Mouse (Mus musculus) limb, embryonic 11.5 days (tissue): ENCODE data around the gene Pnrc1. TPM values are rescaled to one million over a fixed set of nuclear protein-coding genes. Genes with fewer than 3 reads are reported as not detected.
"Not testable (repeated sequence)": the region's sequence is repeated elsewhere in the genome, so short reads cannot be mapped to it uniquely, and the experiment has no call there.

Experiments used
- ATAC-seq: fragments of 200-750 bp; cut with Nextera tagmentation; 2 replicates; pipeline ENCODE4 v1.8.0; 2017; ENCODE audit warnings: low read depth; ENCODE audit not compliant: insufficient number of reproducible peaks, low FRiP score, low TSS enrichment
- DNase-seq: peaks from one replicate; pipeline ENCODE4 v3.0.0-alpha.2; 2015; ENCODE audit warnings: low spot score
- H3K27ac ChIP-seq: fragments of 300-500 bp; sonication (generic); replicated peaks from 2 replicates; pipeline ENCODE4 v1.5.1; 2014; ENCODE audit warnings: low read depth, mild to moderate bottlenecking, low read length
- H3K27me3 ChIP-seq: fragments of 300-500 bp; sonication (generic); 2 replicates; pipeline ENCODE4 v1.6.1; 2014; ENCODE audit warnings: mild to moderate bottlenecking, low read length, mixed read lengths; ENCODE audit not compliant: control insufficient read depth, insufficient read depth
- H3K36me3 ChIP-seq: fragments of 300-500 bp; sonication (generic); 2 replicates; pipeline ENCODE4 v1.6.1; 2014; ENCODE audit warnings: mild to moderate bottlenecking, low read length, moderate library complexity, mixed read lengths; ENCODE audit not compliant: control insufficient read depth, insufficient read depth
- H3K4me1 ChIP-seq: fragments of 300-500 bp; sonication (generic); 2 replicates; pipeline ENCODE4 v1.6.1; 2014; ENCODE audit warnings: low read length, mixed read lengths; ENCODE audit not compliant: control insufficient read depth, insufficient read depth
- H3K4me2 ChIP-seq: fragments of 300-500 bp; sonication (generic); 2 replicates; pipeline ENCODE4 v1.6.1; 2014; ENCODE audit warnings: low read depth, mild to moderate bottlenecking, moderate library complexity; ENCODE audit not compliant: severe bottlenecking
- H3K4me3 ChIP-seq: fragments of 300-500 bp; sonication (generic); 2 replicates; pipeline ENCODE4 v1.5.1; 2014; ENCODE audit warnings: low read depth, low read length
- H3K9ac ChIP-seq: fragments of 300-500 bp; sonication (generic); 2 replicates; pipeline ENCODE4 v1.6.1; 2014; ENCODE audit warnings: mild to moderate bottlenecking, low read length
- H3K9me3 ChIP-seq: fragments of 300-500 bp; sonication (generic); 2 replicates; pipeline ENCODE4 v1.6.1; 2016; ENCODE audit warnings: low read length; ENCODE audit not compliant: control insufficient read depth
- WGBS: fragments of 180-500 bp; shearing (Covaris S2); extraction: QIAGEN DNeasy Blood & Tissue Kit; methylation state at CpG from one replicate; pipeline ENCODE4 v1.1.7; 2014; 5-methylcytosine and 5-hydroxymethylcytosine counted together
- polyA plus RNA-seq: library from polyadenylated mRNA; unstranded; fragments of >200 nt; fragmentation: Nextera tagmentation; extraction: Ambion mirVana; gene quantifications from 2 replicates; pipeline ENCODE4 v1.2.1, GENCODE M21; 2014

Gene Pnrc1
- polyA plus RNA-seq, 1 experiment from 2014 or later = 109 TPM

GRCm38 (mm10) chr4:33307146-33307545 lies 17.2 kb upstream of the Pnrc1 start:
- 0 out of 2 replicates have a peak, but pooled peaks cover 4% of the 10 kb centered on the region for H3K4me1 ChIP-seq
- no peak for ATAC-seq

DNA sequence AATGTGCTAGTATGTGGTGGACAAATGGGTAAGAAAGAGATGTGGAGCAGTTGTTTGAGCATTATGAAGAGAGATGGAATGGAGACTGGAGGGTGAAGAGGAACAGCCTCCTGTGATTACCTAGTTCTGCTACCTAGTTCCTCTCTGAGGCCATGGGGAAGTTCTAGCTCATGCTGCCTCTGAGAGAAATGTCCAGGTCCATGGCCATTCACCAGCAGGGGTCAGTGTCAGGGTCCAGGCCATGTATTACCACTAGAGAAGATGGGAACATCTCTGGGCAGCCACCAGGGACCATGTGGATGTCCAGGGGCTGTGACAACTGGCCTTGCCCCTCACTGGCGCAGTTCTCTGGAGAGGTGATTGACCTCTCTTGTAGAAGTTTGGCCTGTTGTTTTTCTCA lies 13.1 kb upstream of the Pnrc1 start:
- Histone ChIP-seq H3K36me3 (no peaks in the 10 kb centered on the region), H3K4me2 (no peak overlapping the region), H3K4me1 (no peaks in the 10 kb centered on the region), H3K27me3 (no peaks in the 10 kb centered on the region), H3K27ac (no peak overlapping the region), H3K9ac (no peak overlapping the region), H3K4me3 (no peak overlapping the region), H3K9me3 (no peaks in the 10 kb centered on the region)
- 90% methylated on average over 1 of the region's 1 CpGs for WGBS
- ATAC-seq = no peak
- no peak for DNase-seq

More at GRCm38 (mm10) chr4:33307146-33307545, 17.2 kb upstream of the Pnrc1 start:
- Histone ChIP-seq H3K36me3 (no peaks in the 10 kb centered on the region), H3K4me2 (no peak overlapping the region), H3K9me3 (no peaks in the 10 kb centered on the region), H3K4me3 (no peak overlapping the region), H3K9ac (no peak overlapping the region), H3K27ac (no peak overlapping the region), H3K27me3 (no peaks in the 10 kb centered on the region)
- WGBS = 79% methylated on average over 4 of the region's 4 CpGs
- no peak for DNase-seq

DNA sequence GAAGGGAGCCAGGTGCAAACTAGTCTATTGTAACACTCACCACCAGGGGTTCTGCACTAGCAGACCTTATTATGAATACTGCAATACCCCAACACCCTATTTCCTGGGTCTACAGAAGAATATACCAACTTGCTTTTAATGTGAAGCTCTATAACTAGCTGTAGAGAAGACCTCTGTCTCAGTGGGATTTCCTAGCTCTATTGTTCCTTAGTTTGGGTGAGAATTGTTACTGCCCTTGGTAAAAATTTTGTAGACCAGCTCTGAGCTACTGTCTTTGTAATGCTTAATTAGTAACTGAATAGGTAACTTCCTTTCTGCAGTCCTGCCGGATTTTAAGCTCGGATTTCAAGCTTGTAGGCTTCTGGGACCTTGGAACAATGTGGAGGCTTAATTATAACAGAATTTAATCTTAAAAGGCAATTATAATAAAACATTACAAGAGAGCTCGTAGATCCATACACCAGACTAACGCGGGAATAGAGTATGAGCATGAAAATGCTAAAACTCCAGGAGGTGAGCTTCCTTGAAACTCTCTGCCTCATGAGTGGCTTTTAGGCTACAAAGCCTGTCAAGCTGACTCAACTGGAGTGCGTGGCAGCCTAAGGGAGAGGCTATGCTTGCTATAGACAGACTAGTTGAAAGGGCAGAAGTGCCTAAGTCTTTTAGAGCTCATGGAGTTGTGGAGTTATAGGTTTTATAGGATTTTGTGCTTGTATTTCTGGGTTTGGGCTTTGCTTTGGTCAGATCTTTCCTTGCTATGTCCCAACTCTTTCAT lies 11.1 kb upstream of the Pnrc1 start:
- H3K4me1 ChIP-seq, H3K4me2 ChIP-seq, H3K9me3 ChIP-seq, DNase-seq, H3K27me3 ChIP-seq, H3K4me3 ChIP-seq, H3K36me3 ChIP-seq, ATAC-seq, H3K9ac ChIP-seq, H3K27ac ChIP-seq: not testable (repeated sequence)
- WGBS = 88% methylated on average over 6 of the region's 6 CpGs

DNA sequence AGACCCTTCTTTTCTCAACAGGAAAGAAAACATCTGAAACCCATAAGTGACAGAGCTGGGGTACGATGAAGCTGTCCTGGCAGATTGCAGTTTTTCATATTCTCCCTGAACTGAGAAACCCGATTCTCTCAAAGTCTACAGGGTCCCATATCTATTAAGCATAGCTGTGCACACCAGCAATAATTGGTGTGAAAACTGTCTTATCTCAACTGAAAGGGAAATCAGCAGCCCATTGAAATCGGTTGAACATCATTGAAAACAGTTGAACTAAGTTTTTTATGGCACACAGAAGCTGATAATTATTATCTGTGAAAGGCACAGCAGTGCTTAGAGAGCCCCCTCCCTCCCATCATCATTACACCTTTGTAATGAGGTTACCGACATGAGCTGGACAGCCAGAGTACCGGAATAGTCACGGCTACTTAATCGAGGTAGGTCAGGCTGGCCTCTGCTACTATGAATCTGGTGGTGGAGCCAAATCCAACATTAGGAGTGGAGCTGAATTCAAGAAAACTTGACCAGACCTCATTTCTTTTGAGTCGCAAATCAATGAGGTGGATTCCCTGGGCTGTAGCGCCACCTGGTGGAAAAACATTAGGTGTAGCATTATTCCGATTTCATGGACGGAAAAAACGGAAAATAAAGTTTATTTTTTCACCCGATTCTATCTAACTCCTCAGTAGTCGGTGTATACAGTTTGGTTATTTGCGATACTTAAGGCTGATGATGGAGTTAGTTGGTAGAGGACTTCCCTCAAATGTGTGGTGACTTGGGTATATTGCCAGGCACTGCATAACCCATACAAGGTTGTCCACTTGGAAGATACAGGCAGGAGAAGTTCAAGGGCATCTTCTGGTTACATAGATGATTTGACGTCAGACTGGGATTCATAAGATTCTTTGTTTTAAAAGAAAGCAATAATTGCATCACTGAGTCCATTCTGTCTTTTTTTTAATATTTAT lies 2.7 kb upstream of the Pnrc1 start:
- no peaks in the 10 kb centered on the region for H3K36me3 ChIP-seq
- peak; percentile 90 for DNase-seq
- H3K27me3 ChIP-seq = no peaks in the 10 kb centered on the region
- no peak overlapping the region for H3K9ac ChIP-seq
- WGBS = 24% methylated on average over 16 of the region's 16 CpGs
- no peaks in the 10 kb centered on the region for H3K4me1 ChIP-seq
- no peak for ATAC-seq
- no peaks in the 10 kb centered on the region for H3K9me3 ChIP-seq
- H3K4me3 ChIP-seq = no peak overlapping the region
- no peak overlapping the region for H3K4me2 ChIP-seq
- no peak overlapping the region for H3K27ac ChIP-seq

DNA sequence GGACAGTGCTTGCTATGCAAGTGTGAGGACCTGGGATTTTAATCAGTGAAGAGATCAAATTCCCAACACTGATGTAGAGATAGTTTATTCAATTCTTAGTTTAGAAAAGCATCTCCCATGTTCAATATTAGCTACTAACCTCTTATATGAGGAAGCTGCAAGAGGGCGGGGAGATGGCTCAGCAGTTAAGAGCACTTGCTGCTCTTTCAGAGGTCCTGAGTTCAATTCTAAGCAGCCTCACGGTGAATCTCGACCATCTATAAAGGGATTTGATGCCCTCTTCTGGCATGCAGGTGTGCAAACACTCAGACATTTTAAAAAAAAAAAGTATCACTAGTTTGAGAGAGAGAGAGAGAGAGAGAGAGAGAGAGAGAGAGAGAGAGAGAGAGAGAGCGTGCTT lies 915 bp upstream of the Pnrc1 start:
- DNase-seq = no peak
- no peak overlapping the region for H3K9ac ChIP-seq
- no peak overlapping the region for H3K4me3 ChIP-seq
- whole genome bisulfite sequencing = 57% methylated on average over 4 of the region's 4 CpGs
- no peak overlapping the region for H3K4me2 ChIP-seq
- no peak overlapping the region for H3K27ac ChIP-seq
- H3K27me3 ChIP-seq = no peaks in the 10 kb centered on the region
- no peaks in the 10 kb centered on the region for H3K36me3 ChIP-seq
- H3K4me1 ChIP-seq = no peaks in the 10 kb centered on the region
- ATAC-seq = no peak
- no peaks in the 10 kb centered on the region for H3K9me3 ChIP-seq

DNA sequence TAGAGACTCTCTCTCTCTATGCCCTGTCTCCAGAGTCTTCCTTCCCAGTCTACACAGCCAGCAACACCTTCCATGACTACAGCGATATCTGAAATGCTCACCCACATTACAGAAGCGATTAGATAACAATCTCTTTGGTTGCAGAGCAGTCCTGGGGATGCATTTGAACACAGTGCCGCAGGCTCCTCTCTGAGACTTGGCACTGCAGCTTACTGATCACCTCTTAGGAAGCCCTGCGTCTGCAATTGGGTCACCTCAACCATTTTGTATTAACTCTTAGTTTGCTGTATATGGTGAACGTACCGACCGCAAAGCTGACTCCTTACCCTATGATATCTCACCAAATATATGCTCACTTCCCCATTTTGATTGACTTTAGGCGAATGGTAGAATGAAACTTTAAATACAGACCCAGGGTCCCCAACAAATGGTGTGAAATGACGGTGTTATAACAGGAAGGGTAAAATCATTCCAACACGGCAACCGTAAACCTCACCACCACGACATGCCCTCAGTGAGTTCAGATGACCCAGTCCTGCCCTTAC lies 785 bp downstream of the Pnrc1 start:
- Histone ChIP-seq H3K27ac (0 out of 2 replicates have a peak overlapping the region, but pooled peaks have one; percentile 30), H3K4me2 (peak overlapping the region; percentile 18; the same call in 1 of the 2 replicates), H3K9me3 (no peaks in the 10 kb centered on the region), H3K36me3 (no peaks in the 10 kb centered on the region), H3K4me3 (no peak overlapping the region), H3K4me1 (no peaks in the 10 kb centered on the region), H3K9ac (no peak overlapping the region), H3K27me3 (no peaks in the 10 kb centered on the region)
- ATAC-seq = no peak
- no peak for DNase-seq
- WGBS = 85% methylated on average over 12 of the region's 12 CpGs

- no peaks in the 10 kb centered on the region for H3K36me3 ChIP-seq
- no peak overlapping the region for H3K27ac ChIP-seq
- H3K4me1 ChIP-seq = no peaks in the 10 kb centered on the region
- H3K4me3 ChIP-seq = no peak overlapping the region
- H3K9me3 ChIP-seq = no peaks in the 10 kb centered on the region
- no peak overlapping the region for H3K9ac ChIP-seq
- DNase-seq = no peak
- no peak for ATAC-seq
- no peaks in the 10 kb centered on the region for H3K27me3 ChIP-seq
- WGBS = 84% methylated on average over 8 of the region's 8 CpGs
- H3K4me2 ChIP-seq = no peak overlapping the region
These were observed 4.5 kb downstream of the Pnrc1 start for GRCm38 (mm10) chr4:33285448-33285847.

GRCm38 (mm10) chr4:33284083-33284880 lies 5.7 kb downstream of the Pnrc1 start:
- Histone ChIP-seq H3K9ac (no peak overlapping the region), H3K4me1 (no peaks in the 10 kb centered on the region), H3K9me3 (no peaks in the 10 kb centered on the region), H3K27me3 (no peaks in the 10 kb centered on the region), H3K36me3 (no peaks in the 10 kb centered on the region), H3K4me3 (no peak overlapping the region), H3K4me2 (no peak overlapping the region), H3K27ac (no peak overlapping the region)
- DNase-seq (no peak), ATAC-seq (no peak)
- 78% methylated on average over 5 of the region's 5 CpGs for WGBS
